Mouse (Mus musculus): Measurements from ENCODE around the gene Zfp697. TPM values are rescaled to one million over a fixed set of nuclear protein-coding genes. Genes with fewer than 3 reads are reported as not detected.

The Zfp697 gene
- polyA plus RNA-seq, 2 experiments = 1.6 to 1.7 TPM

- Histone ChIP-seq H3K27me3 (ENCODE audit: control insufficient read depth, insufficient read depth, low read length) (no peaks in the 10 kb centered on the region), H3K4me2 (ENCODE audit: low read depth) (no peak overlapping the region), H3K27ac (no peak overlapping the region), H3K9me3 (ENCODE audit: control insufficient read depth, low read length) (no peaks in the 10 kb centered on the region), H3K36me3 (replicated peaks; ENCODE audit: control insufficient read depth, insufficient read depth, low read depth) (no peaks in the 10 kb centered on the region), H3K4me1 (replicated peaks; ENCODE audit: control insufficient read depth in 2 of 2, insufficient read depth in 2 of 2, low read length in 1 of 2) (peaks cover 0 to 21% of the 10 kb centered on the region in 2 experiments; a peak in 2 of 4 replicates), H3K9ac (replicated peaks) (no peak overlapping the region), H3K4me3 (ENCODE audit: insufficient read depth in 1 of 2, low read depth in 2 of 2, low read length in 2 of 2) (no peak overlapping the region)
- DNase-seq (ENCODE audit: low read depth in 3 of 3, low spot score in 3 of 3) = no peak
- TF ChIP-seq EP300 (IDR thresholded peaks at IDR 0.05; ENCODE audit: low read depth) = no peak
- no peak for TF ChIP-seq CTCF (IDR thresholded peaks at IDR 0.05; ENCODE audit: low read depth)
- ATAC-seq (ENCODE audit: insufficient read depth) = 0 out of 2 replicates have a peak, but pooled peaks have one; percentile 13
- 57% methylated on average over 4 of the region's 4 CpGs for WGBS (ENCODE audit: insufficient replicate concordance)
Measured at GRCm38 (mm10) chr3:98419786-98420070, 37.5 kb downstream of the Zfp697 start.

GRCm38 (mm10) chr3:98422926-98423325 lies 40.7 kb downstream of the Zfp697 start:
- TF ChIP-seq CTCF (IDR thresholded peaks at IDR 0.05; ENCODE audit: low read depth) (no peak), EP300 (IDR thresholded peaks at IDR 0.05; ENCODE audit: low read depth) (no peak)
- H3K27ac ChIP-seq = no peak overlapping the region
- DNase-seq (ENCODE audit: low read depth in 3 of 3, low spot score in 3 of 3) = no peak
- H3K4me2 ChIP-seq (ENCODE audit: low read depth) = no peak overlapping the region
- 51% methylated on average over 4 of the region's 4 CpGs for WGBS (ENCODE audit: insufficient replicate concordance)
- H3K4me3 ChIP-seq (ENCODE audit: insufficient read depth in 1 of 2, low read depth in 2 of 2, low read length in 2 of 2) = no peak overlapping the region
- 0 out of 4 replicates have a peak, but pooled peaks cover 0 to 4% of the 10 kb centered on the region in 2 experiments for H3K4me1 ChIP-seq (replicated peaks; ENCODE audit: control insufficient read depth in 2 of 2, insufficient read depth in 2 of 2, low read length in 1 of 2)
- no peaks in the 10 kb centered on the region for H3K9me3 ChIP-seq (ENCODE audit: control insufficient read depth, low read length)
- no peaks in the 10 kb centered on the region for H3K36me3 ChIP-seq (replicated peaks; ENCODE audit: control insufficient read depth, insufficient read depth, low read depth)
- H3K9ac ChIP-seq (replicated peaks) = no peak overlapping the region
- no peak for ATAC-seq (ENCODE audit: insufficient read depth)
- peaks cover 15% of the 10 kb centered on the region for H3K27me3 ChIP-seq (ENCODE audit: control insufficient read depth, insufficient read depth, low read length)

DNA sequence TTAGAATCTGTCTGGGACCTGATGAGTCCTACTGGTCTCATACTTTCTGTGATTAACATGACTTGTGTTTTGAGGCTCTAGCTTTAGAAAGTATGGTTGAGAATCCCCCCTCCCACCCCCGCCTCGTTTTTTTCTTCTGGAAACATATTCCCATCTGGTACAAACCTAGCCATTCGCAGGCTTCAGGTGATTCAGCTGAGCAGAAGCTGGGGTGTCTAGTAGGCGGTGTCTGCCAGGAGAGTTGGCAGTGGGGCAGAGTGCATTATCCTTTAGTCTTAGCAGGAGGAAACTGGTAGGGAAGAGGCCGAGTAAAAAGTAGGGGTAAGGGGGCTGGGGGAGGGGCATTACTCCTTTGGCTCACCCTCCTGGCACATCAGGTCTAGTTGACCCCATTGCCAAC lies 44.5 kb downstream of the Zfp697 start:
- 41% methylated on average over 5 of the region's 5 CpGs for WGBS (ENCODE audit: insufficient replicate concordance)
- Histone ChIP-seq H3K4me1 (replicated peaks; ENCODE audit: control insufficient read depth in 2 of 2, insufficient read depth in 2 of 2, low read length in 1 of 2) (peaks cover 0 to 2% of the 10 kb centered on the region in 2 experiments; a peak in 1 of 4 replicates), H3K27ac (no peak overlapping the region), H3K36me3 (replicated peaks; ENCODE audit: control insufficient read depth, insufficient read depth, low read depth) (no peaks in the 10 kb centered on the region), H3K9ac (replicated peaks) (no peak overlapping the region), H3K4me3 (ENCODE audit: insufficient read depth in 1 of 2, low read depth in 2 of 2, low read length in 2 of 2) (no peak overlapping the region), H3K9me3 (ENCODE audit: control insufficient read depth, low read length) (no peaks in the 10 kb centered on the region), H3K27me3 (ENCODE audit: control insufficient read depth, insufficient read depth, low read length) (peaks cover 35% of the 10 kb centered on the region), H3K4me2 (ENCODE audit: low read depth) (peak overlapping the region; percentile 68)
- no peak for ATAC-seq (ENCODE audit: insufficient read depth)
- DNase-seq (ENCODE audit: low read depth in 3 of 3, low spot score in 3 of 3) = no peak
- TF ChIP-seq CTCF (IDR thresholded peaks at IDR 0.05; ENCODE audit: low read depth) (no peak), EP300 (IDR thresholded peaks at IDR 0.05; ENCODE audit: low read depth) (no peak)

DNA sequence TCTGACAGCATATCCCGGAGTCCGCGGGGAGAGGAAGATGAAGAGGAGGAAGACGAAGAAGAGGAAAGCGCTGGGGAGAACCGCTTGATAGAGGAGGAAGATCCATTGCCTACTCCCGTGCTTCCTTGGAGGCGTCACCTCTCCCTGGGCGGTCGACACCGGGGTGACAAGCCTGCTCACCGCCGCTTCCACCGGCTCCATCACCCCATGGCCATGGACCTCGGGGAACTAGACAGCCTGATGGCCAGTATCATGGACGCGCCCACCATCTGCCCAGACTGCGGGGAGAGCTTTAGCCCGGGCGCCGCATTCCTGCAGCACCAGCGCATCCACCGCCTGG lies 45.0 kb downstream of the Zfp697 start:
- 2% methylated on average over 23 of the region's 23 CpGs for WGBS (ENCODE audit: insufficient replicate concordance)
- DNase-seq (ENCODE audit: low read depth in 3 of 3, low spot score in 3 of 3) = no peak
- H3K4me2 ChIP-seq (ENCODE audit: low read depth) = peak overlapping the region; percentile 68
- no peak overlapping the region for H3K9ac ChIP-seq (replicated peaks)
- peak overlapping the region; percentile 32 to 58; a peak in 3 of 4 replicates for H3K4me3 ChIP-seq (ENCODE audit: insufficient read depth in 1 of 2, low read depth in 2 of 2, low read length in 2 of 2)
- no peaks in the 10 kb centered on the region for H3K9me3 ChIP-seq (ENCODE audit: control insufficient read depth, low read length)
- peaks cover 35% of the 10 kb centered on the region for H3K27me3 ChIP-seq (ENCODE audit: control insufficient read depth, insufficient read depth, low read length)
- TF ChIP-seq EP300 (IDR thresholded peaks at IDR 0.05; ENCODE audit: low read depth) (no peak), CTCF (IDR thresholded peaks at IDR 0.05; ENCODE audit: low read depth) (no peak)
- H3K36me3 ChIP-seq (replicated peaks; ENCODE audit: control insufficient read depth, insufficient read depth, low read depth) = no peaks in the 10 kb centered on the region
- ATAC-seq (ENCODE audit: insufficient read depth) = peak; percentile 35
- H3K27ac ChIP-seq = no peak overlapping the region
- peaks cover 0 to 2% of the 10 kb centered on the region in 2 experiments; a peak in 1 of 4 replicates for H3K4me1 ChIP-seq (replicated peaks; ENCODE audit: control insufficient read depth in 2 of 2, insufficient read depth in 2 of 2, low read length in 1 of 2)

DNA sequence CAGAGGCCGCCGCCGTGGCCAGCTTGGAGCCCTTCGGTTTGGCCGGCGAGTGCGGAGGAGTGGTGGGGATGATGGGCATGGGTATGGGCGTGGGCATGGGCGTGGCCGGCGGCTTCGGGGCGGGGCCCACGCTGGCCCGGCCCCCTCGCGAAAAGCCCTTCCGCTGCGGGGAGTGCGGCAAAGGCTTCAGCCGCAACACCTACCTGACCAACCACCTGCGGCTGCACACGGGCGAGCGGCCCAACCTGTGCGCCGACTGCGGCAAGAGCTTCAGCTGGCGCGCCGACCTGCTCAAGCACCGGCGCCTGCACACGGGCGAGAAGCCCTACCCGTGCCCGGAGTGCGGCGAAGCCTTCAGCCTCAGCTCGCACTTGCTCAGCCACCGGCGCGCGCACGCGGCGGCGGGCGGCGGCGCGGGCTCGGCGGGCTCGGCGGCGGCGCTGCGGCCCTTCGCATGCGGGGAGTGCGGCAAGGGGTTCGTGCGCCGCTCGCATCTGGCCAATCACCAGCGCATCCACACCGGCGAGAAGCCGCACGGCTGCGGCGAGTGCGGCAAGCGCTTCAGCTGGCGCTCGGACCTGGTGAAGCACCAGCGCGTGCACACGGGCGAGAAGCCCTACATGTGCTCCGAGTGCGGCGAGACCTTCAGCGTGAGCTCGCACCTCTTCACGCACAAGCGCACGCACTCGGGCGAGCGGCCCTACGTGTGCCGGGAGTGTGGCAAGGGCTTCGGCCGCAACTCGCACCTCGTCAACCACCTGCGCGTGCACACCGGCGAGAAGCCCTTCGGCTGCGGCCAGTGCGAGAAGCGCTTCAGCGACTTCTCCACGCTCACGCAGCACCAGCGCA lies 45.6 kb downstream of the Zfp697 start:
- Histone ChIP-seq H3K4me2 (ENCODE audit: low read depth) (peak overlapping the region; percentile 68), H3K9ac (replicated peaks) (no peak overlapping the region), H3K36me3 (replicated peaks; ENCODE audit: control insufficient read depth, insufficient read depth, low read depth) (no peaks in the 10 kb centered on the region), H3K27me3 (ENCODE audit: control insufficient read depth, insufficient read depth, low read length) (peaks cover 35% of the 10 kb centered on the region), H3K4me3 (ENCODE audit: insufficient read depth in 1 of 2, low read depth in 2 of 2, low read length in 2 of 2) (peak overlapping the region; percentile 32 to 58), H3K4me1 (replicated peaks; ENCODE audit: control insufficient read depth in 2 of 2, insufficient read depth in 2 of 2, low read length in 1 of 2) (peaks cover 0 to 2% of the 10 kb centered on the region in 2 experiments; a peak in 1 of 4 replicates), H3K9me3 (ENCODE audit: control insufficient read depth, low read length) (no peaks in the 10 kb centered on the region), H3K27ac (no peak overlapping the region)
- ATAC-seq (ENCODE audit: insufficient read depth) = peak; percentile 82
- WGBS (ENCODE audit: insufficient replicate concordance) = under 1% methylated on average over 110 of the region's 110 CpGs
- TF ChIP-seq EP300 (IDR thresholded peaks at IDR 0.05; ENCODE audit: low read depth) = no peak
- no peak for TF ChIP-seq CTCF (IDR thresholded peaks at IDR 0.05; ENCODE audit: low read depth)
- DNase-seq (ENCODE audit: low read depth in 3 of 3, low spot score in 3 of 3) = peak in 1 of 3 experiments; percentile 13

Data from liver, embryonic 14.5 days (tissue).